In genomic region chr4:12654568-12655456, GRCm38 (mm10) we compare ENCODE assay signal across 10 mouse cellular contexts.
DNase-seq lines count a peak whose midpoint lies in the region; ATAC-seq and TF ChIP-seq lines count a peak whose summit lies in the region.
"Had no signal": no experiment of that assay in that cellular context is flagged by ENCODE, and none has a peak within 500 bp of the region (broad histone marks: within the 10 kb centered on the region; RNA-seq: fewer than 3 reads in every experiment).

No protein-coding gene starts in this region.

- H3K9ac ChIP-seq in heart, embryonic 13.5 days = peak overlapping the region; percentile 61
- H3K9ac ChIP-seq in CH12.LX (ENCODE audit: insufficient read depth, low read depth) = peak overlapping the region; percentile 49
- H3K9ac ChIP-seq in hindbrain, embryonic 11.5 days (ENCODE audit: low read depth, low read length) = no peak overlapping the region
- H3K9ac ChIP-seq in midbrain, embryonic 11.5 days (ENCODE audit: low read length) = peak overlapping the region; percentile 17; the same call in 1 of the 2 replicates

- H3K27ac ChIP-seq in heart, embryonic 13.5 days (replicated peaks) = no peak overlapping the region
- H3K27ac ChIP-seq in CH12.LX (ENCODE audit: insufficient read depth, low read depth) = 0 out of 2 replicates have a peak overlapping the region, but pooled peaks have one; percentile 13
- H3K27ac ChIP-seq in hindbrain, embryonic 11.5 days (ENCODE audit: low read depth, low read length) = no peak overlapping the region
- peak overlapping the region; percentile 9; the same call in 1 of the 2 replicates for H3K27ac ChIP-seq in midbrain, embryonic 11.5 days (ENCODE audit: low read depth, low read length)

- no peak for TF ChIP-seq RAD21 in CH12.LX (IDR thresholded peaks at IDR 0.05; ENCODE audit: low read depth, low read length)

- in situ Hi-C loops in CH12.LX (cut with MboI; ENCODE audit: low pct_ligation_motif_present, low pct_unique_long_range_greater_than_20kb, low sequenced_read_pairs) = no loop called here

- H3K4me2 ChIP-seq in heart, embryonic 13.5 days = peak overlapping the region; percentile 62
- peak overlapping the region; percentile 81 for H3K4me2 ChIP-seq in CH12.LX (ENCODE audit: insufficient read depth, low read depth, poor library complexity, severe bottlenecking)
- H3K4me2 ChIP-seq in hindbrain, embryonic 11.5 days (replicated peaks; ENCODE audit: low read depth, low read length) = no peak overlapping the region
- peak overlapping the region; percentile 26 for H3K4me2 ChIP-seq in midbrain, embryonic 11.5 days

- H3K79me2 ChIP-seq in CH12.LX (replicated peaks; ENCODE audit: control insufficient read depth, extremely low read depth, insufficient read depth, poor library complexity, severe bottlenecking) = no peaks in the 10 kb centered on the region

- DNase-seq in heart, postnatal 25 days (ENCODE audit: low spot score) = no peak
- peak; percentile 14 for DNase-seq in CH12.LX (ENCODE audit: extremely low read depth)
- DNase-seq in hindbrain, embryonic 11.5 days (ENCODE audit: low spot score) = no peak
- DNase-seq in midbrain, embryonic 11.5 days (ENCODE audit: low spot score, missing footprints) = peak; percentile 87
- no peak for DNase-seq in ovary, postnatal 10 days (ENCODE audit: low spot score)
- no peak for DNase-seq in adrenal gland, postnatal 36 days
- DNase-seq in thymus, adult 18-20 months = no peak
- DNase-seq: adrenal gland, postnatal 25 days; heart, postnatal 4 days had no signal

- ATAC-seq in heart, embryonic 13.5 days (ENCODE audit: extremely low read depth, insufficient number of reproducible peaks, low FRiP score, low TSS enrichment) = no peak
- ATAC-seq in hindbrain, embryonic 11.5 days (ENCODE audit: low FRiP score) = peak; percentile 68; the same call in 1 of the 2 replicates
- ATAC-seq in midbrain, embryonic 11.5 days (ENCODE audit: low FRiP score) = peak; percentile 57

- no peak for TF ChIP-seq EP300 in CH12.LX (IDR thresholded peaks at IDR 0.05; ENCODE audit: low read length)

- no peak for TF ChIP-seq CTCF in CH12.LX (conservative IDR thresholded peaks at IDR 0.05 in 1 of 2, IDR thresholded peaks at IDR 0.05 in 1 of 2; ENCODE audit: low read depth in 2 of 2, low read length in 2 of 2)

- TF ChIP-seq POLR2A in CH12.LX (IDR thresholded peaks at IDR 0.05; ENCODE audit: low read depth, low read length) = peak; percentile 58; the same call in 1 of the 2 replicates

- dilution Hi-C loops in CH12.LX (cut with MboI; ENCODE audit: extremely low pct_ligation_motif_present, extremely low pct_unique_long_range_greater_than_20kb, low sequenced_read_pairs) = no loop called here

- 0 out of 2 replicates have a peak, but pooled peaks cover 3% of the 10 kb centered on the region for H3K4me1 ChIP-seq in heart, embryonic 13.5 days
- H3K4me1 ChIP-seq in CH12.LX (ENCODE audit: control insufficient read depth in 1 of 2, insufficient read depth in 2 of 2) = peaks cover 5 to 39% of the 10 kb centered on the region in 2 experiments; a peak in 3 of 4 replicates
- no peaks in the 10 kb centered on the region for H3K4me1 ChIP-seq in hindbrain, embryonic 11.5 days (replicated peaks; ENCODE audit: control insufficient read depth, insufficient read depth, low read length)
- peaks cover 22% of the 10 kb centered on the region for H3K4me1 ChIP-seq in midbrain, embryonic 11.5 days (ENCODE audit: control insufficient read depth, insufficient read depth, low read length)

- no peaks in the 10 kb centered on the region for H3K36me3 ChIP-seq in heart, embryonic 13.5 days
- no peaks in the 10 kb centered on the region for H3K36me3 ChIP-seq in CH12.LX (replicated peaks in 1 of 2; ENCODE audit: control insufficient read depth in 1 of 2, insufficient read depth in 1 of 2, low read length in 1 of 2)
- H3K36me3 ChIP-seq in hindbrain, embryonic 11.5 days (ENCODE audit: control insufficient read depth, insufficient read depth, low read length) = no peaks in the 10 kb centered on the region
- H3K36me3 ChIP-seq in midbrain, embryonic 11.5 days (ENCODE audit: control insufficient read depth, insufficient read depth, low read length) = no peaks in the 10 kb centered on the region

- no peaks in the 10 kb centered on the region for H3K9me3 ChIP-seq in heart, embryonic 13.5 days
- no peaks in the 10 kb centered on the region for H3K9me3 ChIP-seq in CH12.LX (replicated peaks; ENCODE audit: low read length)
- H3K9me3 ChIP-seq in hindbrain, embryonic 11.5 days (ENCODE audit: control insufficient read depth, low read length) = no peaks in the 10 kb centered on the region
- no peaks in the 10 kb centered on the region for H3K9me3 ChIP-seq in midbrain, embryonic 11.5 days (ENCODE audit: control insufficient read depth, low read length)

- no peaks in the 10 kb centered on the region for H3K27me3 ChIP-seq in heart, embryonic 13.5 days (replicated peaks)
- H3K27me3 ChIP-seq in CH12.LX (replicated peaks) = no peaks in the 10 kb centered on the region
- H3K27me3 ChIP-seq in hindbrain, embryonic 11.5 days (ENCODE audit: control insufficient read depth, insufficient read depth, low read length) = no peaks in the 10 kb centered on the region
- H3K27me3 ChIP-seq in midbrain, embryonic 11.5 days (ENCODE audit: control insufficient read depth, insufficient read depth, low read length) = no peaks in the 10 kb centered on the region

- intact Hi-C loops in heart, postnatal 25 days (cut with DNase I) = no loop called here

- H3K4me3 ChIP-seq in heart, embryonic 13.5 days = peak overlapping the region; percentile 42
- peak overlapping the region in 2 of 3 experiments; percentile 31 to 61 for H3K4me3 ChIP-seq in CH12.LX (replicated peaks in 1 of 3; ENCODE audit: low read depth in 2 of 3, low read length in 2 of 3, poor library complexity in 1 of 3)
- H3K4me3 ChIP-seq in hindbrain, embryonic 11.5 days (ENCODE audit: low read depth, low read length) = no peak overlapping the region
- H3K4me3 ChIP-seq in midbrain, embryonic 11.5 days (ENCODE audit: low read depth, low read length) = no peak overlapping the region

- 44% methylated on average over 12 of the region's 12 CpGs for WGBS in heart, embryonic 13.5 days
- 58% methylated on average over 12 of the region's 12 CpGs for WGBS in hindbrain, embryonic 11.5 days
- WGBS in midbrain, embryonic 11.5 days = 44% methylated on average over 12 of the region's 12 CpGs

TF ChIP-seq in CH12.LX, 34 proteins besides CTCF, POLR2A, EP300 and RAD21:
- TF ChIP-seq ZNF384 (IDR thresholded peaks at IDR 0.05; ENCODE audit: low read depth, low read length) (no peak), MAFK (IDR thresholded peaks at IDR 0.05; ENCODE audit: insufficient replicate concordance, low read length) (no peak), TBP (conservative IDR thresholded peaks at IDR 0.05; ENCODE audit: low read depth, low read length) (peak; percentile 96), USF1 (IDR thresholded peaks at IDR 0.05; ENCODE audit: low read depth, low read length) (no peak), ZMIZ1 (IDR thresholded peaks at IDR 0.05; ENCODE audit: low read depth, low read length) (peak; percentile 98), MXI1 (IDR thresholded peaks at IDR 0.05; ENCODE audit: low read depth, low read length) (no peak), MAZ (IDR thresholded peaks at IDR 0.05; ENCODE audit: low read depth, low read length) (no peak), TCF12 (IDR thresholded peaks at IDR 0.05; ENCODE audit: low read depth, low read length) (no peak), CHD1 (IDR thresholded peaks at IDR 0.05; ENCODE audit: low read depth, low read length) (no peak), ZKSCAN1 (IDR thresholded peaks at IDR 0.05; ENCODE audit: borderline replicate concordance, low read depth, low read length) (no peak)

Comparison
In these comparisons a context has a peak if more than half of its experiments do, and no peak if none do; other contexts are left out.
1. H3K27ac ChIP-seq: peak in CH12.LX (single experiment) and midbrain, embryonic 11.5 days (single experiment); none in heart, embryonic 13.5 days (single experiment) and hindbrain, embryonic 11.5 days (single experiment).
2. H3K4me3 ChIP-seq: peak in heart, embryonic 13.5 days (single experiment) and CH12.LX (2 of 3); none in hindbrain, embryonic 11.5 days (single experiment) and midbrain, embryonic 11.5 days (single experiment).
3. DNase-seq: peak in CH12.LX (single experiment) and midbrain, embryonic 11.5 days (single experiment); none in heart, postnatal 25 days (single experiment), hindbrain, embryonic 11.5 days (single experiment), ovary, postnatal 10 days (single experiment), adrenal gland, postnatal 36 days (0 of 2) and thymus, adult 18-20 months (0 of 2).